Mouse (Mus musculus) layer of hippocampus, postnatal 10 days (tissue): ENCODE measurements at regions not wholly inside any gene's neighbourhood (a gene's known extent, or its start where the extent isn't known, plus 50 kb on each side); places are given as distances from the start of the nearest gene placed in this dataset.

Experiments
- DNase-seq, 2 experiments: peaks; one replicate each; pipeline ENCODE4 v3.0.0; 2021; ENCODE audit warnings: low spot score in 2 of 2

DNA sequence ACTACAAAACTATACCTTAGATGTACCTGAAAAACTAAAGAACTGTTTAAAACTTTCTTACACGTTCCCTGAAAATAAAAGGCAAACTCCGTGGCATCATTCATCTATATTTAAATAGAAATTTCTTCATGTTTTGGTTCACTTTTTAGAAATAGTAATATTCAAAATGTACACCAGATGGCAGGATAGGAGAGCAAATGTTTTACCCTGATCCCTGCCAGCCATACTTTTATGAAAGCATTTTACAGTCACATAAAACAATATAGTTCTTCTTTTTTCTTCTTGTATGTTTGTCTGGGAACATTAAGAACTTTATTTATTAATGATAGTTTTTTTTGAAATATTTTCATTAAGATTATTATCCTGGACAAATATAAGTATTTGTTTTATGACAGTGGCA, 68.5 kb downstream of the 4921530L21Rik start:
- DNase-seq = no peak

DNA sequence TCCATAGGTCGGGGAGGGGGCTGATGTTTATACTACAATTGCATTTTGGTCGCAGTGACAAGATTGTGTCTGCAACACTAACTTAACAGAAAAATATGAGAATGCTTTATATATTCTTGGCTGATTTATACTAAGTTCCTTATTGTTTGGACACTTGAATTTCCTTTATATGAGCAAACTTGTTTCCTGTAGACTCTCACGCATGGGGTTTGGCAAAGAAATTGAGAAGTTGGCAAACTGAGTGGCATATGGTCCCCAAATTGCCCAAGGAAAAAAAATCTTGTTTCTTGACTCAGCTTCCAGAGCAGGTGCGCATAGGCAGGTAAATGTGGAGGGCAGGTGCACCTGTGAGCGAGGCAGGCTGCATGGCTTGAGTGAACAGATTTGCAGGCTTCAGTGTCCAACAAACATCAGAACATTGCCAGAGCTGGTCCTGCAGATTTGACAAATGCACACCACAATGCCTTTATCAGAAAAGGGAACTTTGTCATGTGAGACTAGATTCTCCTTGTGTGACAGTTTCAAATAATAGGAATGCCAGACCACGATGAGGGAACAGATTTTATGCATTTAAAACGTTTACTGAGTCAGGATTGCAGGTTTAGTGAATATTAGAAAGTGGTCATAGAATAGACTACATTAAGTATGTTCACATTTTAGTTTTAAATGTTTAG, 75.1 kb downstream of the 4921530L21Rik start:
- DNase-seq = no peak

DNA sequence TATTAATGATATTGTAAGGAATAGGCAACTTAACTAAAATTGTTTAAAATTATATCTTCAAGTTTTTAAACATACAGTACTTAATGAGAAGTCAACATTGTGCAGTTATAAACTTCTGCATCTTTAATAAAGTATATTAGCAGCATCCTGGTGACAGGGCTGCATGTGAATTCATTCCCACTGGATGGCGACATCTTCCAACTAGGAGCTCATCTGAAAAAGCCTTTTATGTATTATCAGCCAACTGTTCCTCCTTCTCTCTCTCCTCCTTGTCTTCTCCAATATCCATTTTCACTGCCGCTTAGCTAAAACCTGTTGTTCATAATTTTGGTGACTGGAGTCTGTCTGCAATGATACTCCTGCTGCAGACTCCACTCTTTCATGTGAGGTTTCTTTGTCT, 103.0 kb downstream of the 4921530L21Rik start:
- DNase-seq = peak in 1 of 2 experiments; percentile 27

DNA sequence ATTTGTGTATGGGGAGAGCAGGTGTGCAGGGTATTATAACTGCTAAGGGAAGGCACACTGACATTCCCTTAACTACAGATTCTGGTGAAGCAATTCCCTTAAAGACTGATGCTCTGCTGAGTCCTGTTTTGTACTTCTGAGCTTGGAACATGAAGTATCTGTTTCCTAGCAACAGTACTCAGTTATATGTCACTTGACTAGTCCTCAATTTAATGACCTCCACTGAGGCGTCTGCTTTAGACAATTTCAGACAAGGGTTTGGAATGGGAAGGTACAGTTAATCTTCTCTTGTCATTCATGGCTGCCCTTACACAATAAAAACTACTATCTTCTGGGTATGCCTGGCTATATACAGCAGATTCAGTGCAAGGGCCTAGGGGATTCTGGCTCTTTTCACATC, 117.3 kb downstream of the 4921530L21Rik start:
- DNase-seq = no peak

DNA sequence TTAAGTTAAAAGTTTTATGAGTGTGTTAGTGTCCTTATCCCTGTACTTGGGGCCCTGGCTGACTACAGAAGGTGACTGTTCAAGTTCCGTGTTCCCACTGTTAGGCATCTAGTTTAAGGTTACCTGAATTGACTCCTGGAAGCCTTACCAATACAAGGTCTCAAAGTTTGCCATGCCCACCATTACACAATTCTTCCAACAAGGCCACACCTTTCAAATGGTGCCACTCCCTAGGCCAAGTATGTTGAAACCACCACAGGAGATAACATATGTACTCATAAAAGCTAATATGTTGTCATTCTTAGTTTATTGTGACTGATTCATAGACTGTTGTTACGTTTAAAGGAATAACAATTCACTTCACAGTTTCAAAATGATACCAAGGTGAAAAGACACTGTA, 140.6 kb downstream of the 4921530L21Rik start:
- DNase-seq = no peak
